Mouse (Mus musculus): ENCODE measurements around the gene Vkorc1.

DNA sequence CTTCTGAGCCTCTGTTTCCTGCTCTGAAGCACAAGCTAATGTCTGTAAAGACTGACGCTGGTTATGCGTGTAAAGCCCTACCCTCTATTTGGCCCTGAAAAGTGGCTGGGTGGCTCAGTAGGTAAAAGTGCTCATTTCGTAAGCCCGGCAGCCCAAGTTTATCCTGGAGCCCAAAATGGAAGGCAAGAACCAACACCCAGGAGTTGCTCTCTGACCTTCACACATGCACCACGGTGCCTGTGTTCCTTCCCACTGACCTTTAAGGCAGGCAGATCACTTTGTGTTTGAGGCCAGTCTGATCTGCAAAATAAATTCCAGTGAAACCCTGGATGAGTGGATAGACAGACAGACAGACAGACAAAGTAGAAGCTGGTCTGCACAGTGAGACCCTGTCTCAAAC, 28.3 kb upstream of the Vkorc1 start:
- no peak for TF ChIP-seq CHD2 (IDR thresholded peaks at IDR 0.05; ENCODE audit: low read depth, low read length)
- no peak for TF ChIP-seq MAFK (IDR thresholded peaks at IDR 0.05; ENCODE audit: insufficient read depth, low read depth, low read length)
- TF ChIP-seq ZNF384 (IDR thresholded peaks at IDR 0.05; ENCODE audit: low read depth, low read length) = no peak
- no peak for TF ChIP-seq ZC3H11A (IDR thresholded peaks at IDR 0.05; ENCODE audit: borderline replicate concordance, low read depth, low read length)
